Mouse (Mus musculus) heart, adult 8-10 months (tissue): ENCODE measurements around the gene Gm5799. TPM values are rescaled to one million over a fixed set of nuclear protein-coding genes. Genes with fewer than 3 reads are reported as not detected.
"Not testable (repeated sequence)": the region's sequence is repeated elsewhere in the genome, so short reads cannot be mapped to it uniquely, and the experiment has no call there.

ENCODE experiments used
- DNase-seq: peaks from one replicate; pipeline ENCODE4 v3.0.0; 2022; ENCODE audit warnings: low spot score
- total RNA-seq, 4 experiments: library from RNA; stranded (reverse); gene quantifications; 2 replicates each; pipeline ENCODE4 v1.2.4; 2022

The Gm5799 gene
- not detected for total RNA-seq

GRCm38 (mm10) chr14:43543276-43543675 lies at the start of gene Gm5799:
Gm5799 (plus strand) TSS chr14:43543576.
- DNase-seq: not testable (repeated sequence)

- DNase-seq: not testable (repeated sequence)
These were observed 12.0 kb upstream of the Gm5799 start for GRCm38 (mm10) chr14:43531052-43532010.

GRCm38 (mm10) chr14:43532011-43532383 lies 11.4 kb upstream of the Gm5799 start:
- not testable (repeated sequence) for DNase-seq

- not testable (repeated sequence) for DNase-seq
These were observed 11.0 kb upstream of the Gm5799 start for GRCm38 (mm10) chr14:43532387-43532786.

GRCm38 (mm10) chr14:43538144-43538543 lies 5.2 kb upstream of the Gm5799 start:
- not testable (repeated sequence) for DNase-seq

GRCm38 (mm10) chr14:43546281-43546680 lies 2.9 kb downstream of the Gm5799 start:
- not testable (repeated sequence) for DNase-seq

- DNase-seq: not testable (repeated sequence)
These were observed 8.9 kb downstream of the Gm5799 start for GRCm38 (mm10) chr14:43552271-43552670.

- not testable (repeated sequence) for DNase-seq
These were observed 34.6 kb downstream of the Gm5799 start for GRCm38 (mm10) chr14:43577969-43578368.

GRCm38 (mm10) chr14:43579046-43579445 lies 35.7 kb downstream of the Gm5799 start, which contains the start of gene Gm17654:
Gm17654 (minus strand) TSS chr14:43579146.
- DNase-seq: not testable (repeated sequence)

Other genes with a start within 250 kb of the Gm5799 start
- not detected for gene Gm8127, start 249.7 kb upstream of the Gm5799 start, total RNA-seq
- not detected for gene 1700001F09Rik, start 195.8 kb upstream of the Gm5799 start, total RNA-seq
- gene Gm8138, start 127.2 kb upstream of the Gm5799 start, total RNA-seq: not detected
- gene Gm17654, start 35.6 kb downstream of the Gm5799 start, total RNA-seq: not detected
- gene Gm10375, start 64.4 kb downstream of the Gm5799 start, total RNA-seq: not detected
- gene Gm8165, start 133.6 kb downstream of the Gm5799 start, total RNA-seq: not detected
- under 1 TPM in 2 of 4 experiments, not detected in 2; 0.63 to 0.71 TPM for gene Gm7324, start 154.3 kb downstream of the Gm5799 start, total RNA-seq
- gene Gm16506, start 183.9 kb downstream of the Gm5799 start, total RNA-seq: not detected
- not detected for gene Gm6526, start 204.3 kb downstream of the Gm5799 start, total RNA-seq
- not detected for gene Gm8180, start 241.2 kb downstream of the Gm5799 start, total RNA-seq